Mouse (Mus musculus): ENCODE data around the gene Top1. TPM values are rescaled to one million over a fixed set of nuclear protein-coding genes. Genes with fewer than 3 reads are reported as not detected.

Top1 gene
- polyA plus RNA-seq, 1 experiment = 21.2 TPM

DNA sequence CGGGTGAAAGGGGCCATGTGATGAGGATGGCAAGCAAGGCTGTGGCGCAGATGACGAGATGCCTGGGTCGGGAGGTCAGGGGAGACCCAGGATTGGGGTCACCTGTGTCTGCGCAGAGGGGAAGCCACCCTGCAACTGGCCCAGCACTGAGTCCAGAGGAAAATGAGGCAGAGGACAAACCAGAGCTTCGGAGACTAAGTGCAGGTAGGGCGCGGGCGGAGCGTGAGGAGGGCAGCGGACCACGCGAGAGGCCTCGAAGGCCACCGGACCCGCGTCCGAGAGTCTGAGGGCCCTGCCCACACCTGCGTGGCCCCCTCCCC lies 85.1 kb downstream of the Top1 start:
- peak overlapping the region; percentile 80 for H3K4me3 ChIP-seq (ENCODE audit: control insufficient read depth, insufficient read depth, low read length)
- peaks cover 41% of the 10 kb centered on the region for H3K4me1 ChIP-seq (replicated peaks; ENCODE audit: control insufficient read depth, insufficient read depth, low read length)

DNA sequence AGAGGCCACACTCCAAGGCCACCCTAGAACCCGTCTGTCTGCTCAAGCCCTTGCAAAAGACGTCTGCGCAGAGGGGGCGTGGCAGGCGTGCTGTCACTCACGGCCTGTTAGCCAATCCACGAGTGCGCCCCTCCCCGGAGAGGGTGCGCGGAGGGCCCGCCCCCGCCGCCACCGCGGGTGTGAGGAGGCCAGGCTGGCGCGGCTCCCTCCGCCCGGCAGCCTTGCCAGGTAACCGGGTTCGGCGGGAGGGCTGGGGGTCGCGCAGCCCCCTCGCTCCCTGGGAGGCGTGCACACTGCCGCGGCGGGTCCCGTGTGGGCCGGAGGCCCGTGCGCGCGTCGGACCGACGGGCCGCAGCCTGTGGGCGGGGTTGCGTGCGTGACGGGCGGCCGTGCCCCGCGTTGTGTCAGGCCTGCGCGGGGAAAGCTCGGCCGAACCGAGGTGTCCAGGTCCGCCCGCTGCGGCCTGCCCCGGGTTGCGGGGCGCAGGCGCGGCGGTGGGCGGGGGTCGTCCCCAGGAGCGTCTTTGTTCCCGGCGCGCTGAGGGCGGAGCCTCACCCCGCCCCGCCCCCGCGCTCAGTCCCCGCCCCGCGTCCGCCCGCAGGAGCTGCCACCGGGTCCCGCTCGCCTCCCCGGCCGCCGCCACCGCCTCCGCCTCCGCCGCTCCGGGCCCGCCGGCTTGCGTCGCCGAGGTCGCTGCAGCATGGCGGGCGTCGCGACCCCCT lies 85.6 kb downstream of the Top1 start, which contains the start of gene Plcg1:
Plcg1 (plus strand) TSS at position 184 of the 722 bp plus-strand sequence.
- WGBS = under 1% methylated on average over 81 of the region's 99 CpGs

More for the DNA sequence above, 85.1 kb downstream of the Top1 start:
- Histone ChIP-seq H3K36me3 (ENCODE audit: control insufficient read depth, insufficient read depth, low read length) (no peaks in the 10 kb centered on the region), H3K27ac (ENCODE audit: control insufficient read depth, insufficient read depth, low read length) (no peak overlapping the region), H3K27me3 (ENCODE audit: control insufficient read depth, insufficient read depth, low read length) (no peaks in the 10 kb centered on the region)
- 9% methylated on average over 19 of the region's 19 CpGs for WGBS
- DNase-seq = no peak
- TF ChIP-seq POLR2A (IDR thresholded peaks at IDR 0.05; ENCODE audit: control insufficient read depth, extremely low read depth, insufficient read depth, low read length, poor library complexity) = no peak
- no peak for TF ChIP-seq CTCF (IDR thresholded peaks at IDR 0.05; ENCODE audit: borderline replicate concordance, control insufficient read depth, extremely low read depth, insufficient read depth, low read length, poor library complexity)

DNA sequence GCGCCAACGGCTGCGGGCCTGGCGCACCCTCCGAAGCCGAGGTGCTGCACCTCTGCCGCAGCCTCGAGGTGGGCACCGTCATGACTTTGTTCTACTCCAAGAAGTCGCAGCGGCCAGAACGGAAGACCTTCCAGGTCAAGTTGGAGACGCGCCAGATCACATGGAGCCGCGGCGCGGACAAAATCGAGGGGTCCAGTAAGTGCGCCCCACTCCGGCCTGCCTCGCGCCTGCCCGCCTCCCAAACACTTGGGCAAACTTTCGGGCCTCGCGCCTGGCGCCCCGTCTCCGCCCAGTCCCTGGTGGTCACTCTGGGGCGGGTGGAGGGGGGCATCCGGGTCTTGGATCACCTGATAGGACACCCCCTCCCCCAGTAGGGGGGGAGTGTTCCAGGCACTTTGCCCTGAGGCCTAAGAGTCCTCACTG lies 86.2 kb downstream of the Top1 start:
- H3K36me3 ChIP-seq (ENCODE audit: control insufficient read depth, insufficient read depth, low read length) = no peaks in the 10 kb centered on the region
- DNase-seq = no peak
- peak overlapping the region; percentile 80 for H3K4me3 ChIP-seq (ENCODE audit: control insufficient read depth, insufficient read depth, low read length)
- peaks cover 48% of the 10 kb centered on the region for H3K4me1 ChIP-seq (replicated peaks; ENCODE audit: control insufficient read depth, insufficient read depth, low read length)
- WGBS = under 1% methylated on average over 32 of the region's 32 CpGs
- 0 out of 2 replicates have a peak, but pooled peaks have one; percentile 20 for TF ChIP-seq CTCF (IDR thresholded peaks at IDR 0.05; ENCODE audit: borderline replicate concordance, control insufficient read depth, extremely low read depth, insufficient read depth, low read length, poor library complexity)
- TF ChIP-seq POLR2A (IDR thresholded peaks at IDR 0.05; ENCODE audit: control insufficient read depth, extremely low read depth, insufficient read depth, low read length, poor library complexity) = peak; percentile 7; the same call in 1 of the 2 replicates
- H3K27ac ChIP-seq (ENCODE audit: control insufficient read depth, insufficient read depth, low read length) = peak overlapping the region; percentile 94
- no peaks in the 10 kb centered on the region for H3K27me3 ChIP-seq (ENCODE audit: control insufficient read depth, insufficient read depth, low read length)

More for the DNA sequence above, 85.6 kb downstream of the Top1 start, which contains the start of gene Plcg1:
- Histone ChIP-seq H3K36me3 (ENCODE audit: control insufficient read depth, insufficient read depth, low read length) (no peaks in the 10 kb centered on the region), H3K27ac (ENCODE audit: control insufficient read depth, insufficient read depth, low read length) (peak within 1 kb of the TSS; percentile 94), H3K27me3 (ENCODE audit: control insufficient read depth, insufficient read depth, low read length) (no peaks in the 10 kb centered on the region), H3K4me3 (ENCODE audit: control insufficient read depth, insufficient read depth, low read length) (peak within 1 kb of the TSS; percentile 80), H3K4me1 (replicated peaks; ENCODE audit: control insufficient read depth, insufficient read depth, low read length) (peaks cover 45% of the 10 kb centered on the region)
- TF ChIP-seq CTCF (IDR thresholded peaks at IDR 0.05; ENCODE audit: borderline replicate concordance, control insufficient read depth, extremely low read depth, insufficient read depth, low read length, poor library complexity) (peak; percentile 46; the same call in 1 of the 2 replicates), POLR2A (IDR thresholded peaks at IDR 0.05; ENCODE audit: control insufficient read depth, extremely low read depth, insufficient read depth, low read length, poor library complexity) (peak; percentile 70)
- peak; percentile 96 for DNase-seq

DNA sequence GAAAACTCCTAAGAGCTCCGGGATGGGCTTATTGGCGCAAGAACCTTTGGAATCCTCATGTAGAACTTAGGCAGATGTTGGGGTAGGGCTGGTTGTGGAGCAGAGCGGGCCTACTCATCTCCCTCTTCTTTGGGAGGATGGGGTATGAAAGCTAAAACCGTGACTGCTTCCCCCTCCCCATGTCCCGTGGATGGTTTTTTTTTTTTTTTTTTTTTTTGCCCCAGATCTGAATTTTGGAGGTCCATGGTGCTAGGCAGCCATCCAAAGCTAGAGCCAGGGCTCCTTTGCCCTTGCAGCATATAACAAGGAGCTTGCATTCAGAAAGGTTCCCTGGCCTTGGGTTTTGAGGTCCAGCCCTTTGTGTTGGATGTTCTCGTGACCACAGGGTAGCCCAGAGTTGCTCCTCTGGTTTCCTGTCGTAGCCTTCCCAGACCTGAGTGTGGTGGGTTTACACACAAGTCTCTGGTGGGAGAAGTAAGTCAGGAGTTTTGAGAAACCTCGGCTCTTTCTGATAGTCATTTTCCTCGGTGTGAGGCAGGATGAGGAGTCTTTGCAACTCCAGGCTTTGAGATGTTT lies 86.8 kb downstream of the Top1 start:
- Histone ChIP-seq H3K4me3 (ENCODE audit: control insufficient read depth, insufficient read depth, low read length) (peak overlapping the region; percentile 80), H3K27me3 (ENCODE audit: control insufficient read depth, insufficient read depth, low read length) (no peaks in the 10 kb centered on the region), H3K27ac (ENCODE audit: control insufficient read depth, insufficient read depth, low read length) (peak overlapping the region; percentile 94), H3K36me3 (ENCODE audit: control insufficient read depth, insufficient read depth, low read length) (no peaks in the 10 kb centered on the region), H3K4me1 (replicated peaks; ENCODE audit: control insufficient read depth, insufficient read depth, low read length) (peaks cover 50% of the 10 kb centered on the region)
- no peak for DNase-seq
- 6% methylated on average over 9 of the region's 9 CpGs for WGBS
- TF ChIP-seq POLR2A (IDR thresholded peaks at IDR 0.05; ENCODE audit: control insufficient read depth, extremely low read depth, insufficient read depth, low read length, poor library complexity) (no peak), CTCF (IDR thresholded peaks at IDR 0.05; ENCODE audit: borderline replicate concordance, control insufficient read depth, extremely low read depth, insufficient read depth, low read length, poor library complexity) (no peak)

DNA sequence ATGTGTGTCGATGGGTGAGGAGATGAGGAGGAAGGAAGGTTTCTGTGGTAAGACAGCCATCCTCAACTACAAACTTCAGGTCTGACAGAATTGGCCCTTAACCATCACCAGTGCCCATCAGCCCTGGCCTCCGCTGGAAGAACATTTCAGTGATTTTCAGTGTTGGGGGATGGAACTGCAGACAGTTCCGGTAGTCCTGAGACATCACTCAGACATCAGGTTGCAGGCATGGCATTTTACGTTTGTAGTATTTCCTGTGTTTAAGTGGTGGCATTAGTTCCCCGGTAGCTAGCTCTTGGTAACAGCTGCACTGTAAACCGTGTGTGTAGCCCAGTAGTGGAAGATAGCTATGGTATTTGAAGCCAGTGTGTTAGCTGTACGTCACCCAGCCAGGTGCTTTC lies 87.4 kb downstream of the Top1 start:
- DNase-seq = peak; percentile 53
- H3K4me1 ChIP-seq (replicated peaks; ENCODE audit: control insufficient read depth, insufficient read depth, low read length) = peaks cover 51% of the 10 kb centered on the region
- WGBS = 2% methylated on average over 7 of the region's 7 CpGs
- peak overlapping the region; percentile 94 for H3K27ac ChIP-seq (ENCODE audit: control insufficient read depth, insufficient read depth, low read length)
- H3K27me3 ChIP-seq (ENCODE audit: control insufficient read depth, insufficient read depth, low read length) = no peaks in the 10 kb centered on the region
- H3K4me3 ChIP-seq (ENCODE audit: control insufficient read depth, insufficient read depth, low read length) = peak overlapping the region; percentile 80
- H3K36me3 ChIP-seq (ENCODE audit: control insufficient read depth, insufficient read depth, low read length) = no peaks in the 10 kb centered on the region
- TF ChIP-seq CTCF (IDR thresholded peaks at IDR 0.05; ENCODE audit: borderline replicate concordance, control insufficient read depth, extremely low read depth, insufficient read depth, low read length, poor library complexity) (no peak), POLR2A (IDR thresholded peaks at IDR 0.05; ENCODE audit: control insufficient read depth, extremely low read depth, insufficient read depth, low read length, poor library complexity) (no peak)

DNA sequence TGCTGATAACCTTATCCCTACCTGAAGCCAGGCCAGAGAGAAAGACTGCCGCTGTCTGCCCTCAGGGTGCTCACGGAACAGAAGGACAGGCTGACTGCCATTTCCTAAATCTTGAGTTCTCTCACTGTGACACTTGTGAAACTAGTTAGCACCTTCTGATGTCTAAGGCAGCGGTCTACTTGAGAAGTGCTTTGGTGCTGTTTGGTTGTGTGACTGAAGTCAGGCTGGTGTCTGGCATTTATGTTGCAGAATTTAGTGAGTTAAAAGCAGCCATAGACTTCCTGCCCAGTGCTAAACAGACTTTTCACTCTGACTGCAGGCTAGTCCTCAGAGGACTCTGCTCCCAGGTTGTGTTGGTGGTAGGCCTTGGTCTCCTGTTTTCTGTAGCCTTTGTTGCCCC lies 88.6 kb downstream of the Top1 start:
- WGBS = 35% methylated on average over 3 of the region's 3 CpGs
- Histone ChIP-seq H3K4me3 (ENCODE audit: control insufficient read depth, insufficient read depth, low read length) (peak overlapping the region; percentile 7; the same call in 1 of the 2 replicates), H3K4me1 (replicated peaks; ENCODE audit: control insufficient read depth, insufficient read depth, low read length) (peaks cover 58% of the 10 kb centered on the region), H3K36me3 (ENCODE audit: control insufficient read depth, insufficient read depth, low read length) (no peaks in the 10 kb centered on the region), H3K27me3 (ENCODE audit: control insufficient read depth, insufficient read depth, low read length) (no peaks in the 10 kb centered on the region), H3K27ac (ENCODE audit: control insufficient read depth, insufficient read depth, low read length) (peak overlapping the region; percentile 94)
- DNase-seq = peak; percentile 42
- TF ChIP-seq POLR2A (IDR thresholded peaks at IDR 0.05; ENCODE audit: control insufficient read depth, extremely low read depth, insufficient read depth, low read length, poor library complexity) = no peak
- TF ChIP-seq CTCF (IDR thresholded peaks at IDR 0.05; ENCODE audit: borderline replicate concordance, control insufficient read depth, extremely low read depth, insufficient read depth, low read length, poor library complexity) = no peak

All from thymus, adult 2 months (tissue).